Mouse (Mus musculus) embryonic facial prominence, embryonic 13.5 days (tissue): ENCODE data around the gene Speg. TPM values are rescaled to one million over a fixed set of nuclear protein-coding genes. Genes with fewer than 3 reads are reported as not detected.

Experiments used
- ATAC-seq: fragments of 200-750 bp; cut with Nextera tagmentation; 2 replicates; pipeline ENCODE4 v1.8.0; 2017; ENCODE audit warnings: low read depth; ENCODE audit not compliant: insufficient number of reproducible peaks, insufficient read depth, low FRiP score, low TSS enrichment
- H3K27ac ChIP-seq: fragments of 300-500 bp; sonication (generic); 2 replicates; pipeline ENCODE4 v1.5.1; 2015; ENCODE audit warnings: moderate library complexity, mild to moderate bottlenecking, inconsistent platforms
- H3K27me3 ChIP-seq: fragments of 300-500 bp; sonication (generic); 2 replicates; pipeline ENCODE4 v1.6.1; 2015; ENCODE audit warnings: mild to moderate bottlenecking, inconsistent platforms
- H3K36me3 ChIP-seq: fragments of 300-500 bp; sonication (generic); 2 replicates; pipeline ENCODE4 v1.6.1; 2015; ENCODE audit warnings: mild to moderate bottlenecking, inconsistent platforms
- H3K4me1 ChIP-seq: fragments of 300-500 bp; sonication (generic); 2 replicates; pipeline ENCODE4 v1.6.1; 2015; ENCODE audit warnings: inconsistent platforms
- H3K4me2 ChIP-seq: fragments of 300-500 bp; sonication (generic); 2 replicates; pipeline ENCODE4 v1.6.1; 2015; ENCODE audit warnings: moderate library complexity, mild to moderate bottlenecking, inconsistent platforms
- H3K4me3 ChIP-seq: fragments of 300-500 bp; sonication (generic); 2 replicates; pipeline ENCODE4 v1.5.1; 2015; ENCODE audit warnings: mild to moderate bottlenecking, inconsistent platforms
- H3K9ac ChIP-seq: fragments of 300-500 bp; sonication (generic); 2 replicates; pipeline ENCODE4 v1.6.1; 2015; ENCODE audit warnings: mild to moderate bottlenecking, inconsistent platforms
- H3K9me3 ChIP-seq: fragments of 300-500 bp; sonication (generic); 2 replicates; pipeline ENCODE4 v1.6.1; 2016; ENCODE audit warnings: inconsistent platforms
- WGBS: fragments of 180-500 bp; shearing (Covaris S2); methylation state at CpG from one replicate; pipeline ENCODE4 v1.1.7; 2015; ENCODE audit warnings: mixed read lengths; 5-methylcytosine and 5-hydroxymethylcytosine counted together
- polyA plus RNA-seq: library from polyadenylated mRNA; unstranded; fragments of >200 nt; fragmentation: Nextera tagmentation; extraction: Ambion mirVana; gene quantifications from 2 replicates; pipeline ENCODE4 v1.2.1, GENCODE M21; 2015

Gene Speg
- polyA plus RNA-seq, 1 experiment from 2014 or later: 16.1 TPM

DNA sequence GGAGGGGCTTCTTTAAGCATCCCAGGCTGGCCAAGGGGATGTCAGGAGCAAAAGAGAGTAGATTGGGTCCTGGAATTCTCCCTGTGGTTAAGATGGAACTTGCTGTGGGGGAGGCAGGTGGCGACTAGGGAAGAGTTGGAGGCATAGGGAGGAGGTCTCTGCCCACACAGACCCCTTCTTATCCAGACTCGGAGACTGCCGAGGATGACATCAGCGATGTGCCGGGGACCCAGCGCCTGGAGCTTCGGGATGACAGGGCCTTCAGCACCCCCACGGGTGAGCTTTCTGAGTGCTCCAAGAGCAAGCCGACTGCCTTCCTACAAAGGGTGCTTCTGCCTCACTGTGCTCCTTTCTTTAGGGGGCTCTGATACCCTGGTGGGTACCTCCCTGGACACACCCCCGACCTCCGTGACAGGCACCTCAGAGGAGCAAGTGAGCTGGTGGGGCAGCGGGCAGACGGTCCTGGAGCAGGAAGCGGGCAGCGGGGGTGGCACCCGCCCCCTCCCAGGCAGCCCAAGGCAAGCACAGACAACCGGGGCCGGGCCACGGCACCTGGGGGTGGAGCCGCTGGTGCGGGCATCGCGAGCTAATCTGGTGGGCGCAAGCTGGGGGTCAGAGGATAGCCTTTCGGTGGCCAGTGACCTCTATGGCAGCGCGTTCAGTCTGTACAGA is 9.5 kb downstream of the Speg start:
- Histone ChIP-seq H3K27me3 (peaks cover 56% of the 10 kb centered on the region), H3K9me3 (no peaks in the 10 kb centered on the region), H3K4me3 (no peak overlapping the region), H3K27ac (no peak overlapping the region), H3K4me1 (peaks cover 66% of the 10 kb centered on the region), H3K9ac (0 out of 2 replicates have a peak overlapping the region, but pooled peaks have one; percentile 11), H3K36me3 (peaks cover 6% of the 10 kb centered on the region; the same call in 1 of the 2 replicates), H3K4me2 (no peak overlapping the region; the same call in 1 of the 2 replicates)
- WGBS: 86% methylated on average over 27 of the region's 27 CpGs
- no peak for ATAC-seq

DNA sequence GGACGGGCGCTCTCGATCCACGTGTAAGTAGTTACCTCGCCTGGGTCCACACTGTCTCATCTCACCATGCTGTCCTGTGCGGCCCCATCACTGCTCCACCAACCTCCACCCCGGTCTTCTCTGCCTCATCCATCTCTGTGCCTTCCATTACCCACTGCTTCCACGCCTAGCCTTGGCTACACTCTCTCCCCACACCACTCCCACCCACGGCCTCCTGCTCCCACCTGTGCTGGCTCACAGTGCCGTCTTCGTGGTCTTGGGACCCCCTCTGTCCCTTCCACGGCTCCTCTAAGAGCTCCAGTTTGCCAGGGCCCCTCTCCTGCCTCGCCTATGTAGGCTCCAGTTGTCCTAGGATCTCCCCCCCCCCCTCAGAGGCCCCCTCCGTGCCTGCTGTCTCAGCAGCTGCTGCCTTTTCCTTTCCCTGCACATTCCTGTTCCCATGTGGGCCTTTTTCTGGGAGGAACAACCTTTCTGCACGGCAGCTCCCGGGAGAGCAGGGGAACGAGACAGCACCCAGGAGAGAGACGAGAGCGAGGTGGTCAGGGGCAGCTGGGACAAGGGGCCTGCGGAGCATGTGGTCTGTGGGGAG is 10.1 kb downstream of the Speg start:
- Histone ChIP-seq H3K27me3 (peaks cover 59% of the 10 kb centered on the region), H3K4me2 (no peak overlapping the region), H3K9me3 (no peaks in the 10 kb centered on the region), H3K9ac (0 out of 2 replicates have a peak overlapping the region, but pooled peaks have one; percentile 11), H3K27ac (no peak overlapping the region), H3K36me3 (peaks cover 6% of the 10 kb centered on the region; the same call in 1 of the 2 replicates), H3K4me3 (no peak overlapping the region), H3K4me1 (peaks cover 66% of the 10 kb centered on the region)
- no peak for ATAC-seq
- 71% methylated on average over 20 of the region's 20 CpGs for WGBS

DNA sequence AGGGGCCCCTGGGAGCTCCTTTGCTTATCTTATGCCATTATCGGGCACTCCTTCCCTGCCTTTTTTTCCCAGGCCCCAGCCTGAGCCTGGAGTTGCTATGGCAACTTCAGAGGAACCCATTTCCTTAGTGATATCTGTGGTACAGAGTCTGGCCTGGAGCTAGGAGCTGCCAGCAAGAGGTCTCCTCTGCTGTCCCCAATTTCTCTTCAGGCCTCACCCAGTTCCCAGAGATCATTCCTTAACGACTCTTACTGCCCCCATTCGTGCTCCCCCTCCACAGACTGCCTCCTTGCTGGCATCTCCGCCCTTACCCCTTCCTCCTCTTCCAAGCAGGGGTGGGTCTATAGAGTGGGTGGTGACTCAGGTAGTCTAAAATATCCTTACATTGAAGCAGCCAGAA is 11.1 kb downstream of the Speg start:
- WGBS: 46% methylated on average over 4 of the region's 4 CpGs
- Histone ChIP-seq H3K27me3 (peaks cover 59% of the 10 kb centered on the region), H3K9me3 (no peaks in the 10 kb centered on the region), H3K27ac (no peak overlapping the region), H3K4me3 (no peak overlapping the region), H3K9ac (no peak overlapping the region), H3K4me1 (peaks cover 65% of the 10 kb centered on the region), H3K4me2 (no peak overlapping the region), H3K36me3 (peaks cover 6% of the 10 kb centered on the region; the same call in 1 of the 2 replicates)
- ATAC-seq: no peak

DNA sequence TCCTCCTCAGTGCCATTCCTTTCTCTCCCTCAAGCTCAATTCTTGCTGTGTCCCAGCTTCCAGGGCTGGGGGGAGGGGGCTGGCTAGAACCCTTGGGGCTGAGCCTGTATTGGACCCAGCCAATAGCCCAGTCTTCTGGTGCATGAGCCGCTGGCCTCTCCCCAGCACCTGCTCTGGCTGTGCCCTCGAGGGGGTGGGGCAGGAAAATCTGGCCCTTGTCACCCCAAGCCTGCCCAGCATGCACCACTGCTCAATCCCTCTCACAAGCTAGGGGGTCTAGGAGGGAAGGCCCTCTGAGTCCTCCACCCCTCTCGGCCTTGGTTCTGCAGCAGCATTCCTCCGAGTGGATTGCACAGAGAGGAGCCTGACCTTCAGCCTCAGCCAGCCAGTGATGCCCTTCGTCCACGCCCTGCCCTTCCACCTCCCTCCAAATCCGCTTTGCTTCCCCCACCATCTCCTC is 12.4 kb downstream of the Speg start:
- Histone ChIP-seq H3K9me3 (no peaks in the 10 kb centered on the region), H3K27me3 (peaks cover 59% of the 10 kb centered on the region), H3K4me3 (peak overlapping the region; percentile 40), H3K4me1 (peaks cover 57% of the 10 kb centered on the region), H3K4me2 (peak overlapping the region; percentile 67), H3K9ac (peak overlapping the region; percentile 68), H3K36me3 (peaks cover 11% of the 10 kb centered on the region), H3K27ac (no peak overlapping the region)
- 28% methylated on average over 7 of the region's 7 CpGs for WGBS
- no peak for ATAC-seq

DNA sequence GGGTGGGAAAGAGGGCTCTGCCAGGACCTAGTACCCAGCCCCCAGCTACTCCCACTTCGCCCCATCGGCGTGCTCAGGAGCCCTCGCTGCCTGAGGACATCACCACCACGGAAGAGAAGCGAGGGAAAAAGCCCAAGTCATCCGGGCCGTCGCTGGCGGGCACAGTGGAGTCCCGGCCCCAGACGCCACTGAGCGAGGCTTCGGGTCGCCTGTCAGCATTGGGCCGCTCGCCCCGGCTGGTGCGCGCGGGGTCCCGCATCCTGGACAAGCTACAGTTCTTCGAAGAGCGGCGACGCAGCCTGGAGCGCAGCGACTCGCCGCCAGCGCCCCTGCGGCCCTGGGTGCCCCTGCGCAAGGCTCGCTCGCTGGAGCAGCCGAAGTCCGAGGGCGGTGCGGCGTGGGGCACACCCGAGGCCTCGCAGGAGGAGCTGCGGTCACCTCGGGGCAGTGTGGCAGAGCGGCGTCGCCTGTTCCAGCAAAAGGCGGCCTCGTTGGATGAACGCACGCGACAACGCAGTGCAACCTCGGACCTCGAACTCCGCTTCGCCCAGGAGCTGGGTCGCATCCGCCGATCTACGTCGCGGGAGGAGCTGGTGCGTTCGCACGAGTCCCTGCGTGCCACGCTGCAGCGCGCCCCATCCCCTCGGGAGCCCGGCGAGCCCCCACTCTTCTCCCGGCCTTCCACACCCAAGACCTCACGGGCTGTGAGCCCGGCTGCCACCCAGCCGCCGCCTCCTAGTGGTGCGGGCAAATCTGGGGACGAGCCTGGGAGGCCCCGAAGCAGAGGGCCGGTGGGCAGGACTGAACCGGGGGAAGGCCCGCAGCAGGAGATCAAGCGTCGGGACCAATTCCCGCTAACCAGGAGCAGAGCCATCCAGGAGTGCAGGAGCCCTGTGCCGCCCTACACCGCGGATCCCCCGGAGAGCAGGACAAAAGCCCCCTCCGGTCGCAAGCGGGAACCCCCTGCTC is 13.1 kb downstream of the Speg start:
- H3K4me1 ChIP-seq: peaks cover 56% of the 10 kb centered on the region
- peaks cover 54% of the 10 kb centered on the region for H3K27me3 ChIP-seq
- no peak overlapping the region for H3K27ac ChIP-seq
- peak overlapping the region; percentile 40 for H3K4me3 ChIP-seq
- ATAC-seq: 0 out of 2 replicates have a peak, but pooled peaks have one; percentile 11
- peaks cover 16% of the 10 kb centered on the region for H3K36me3 ChIP-seq
- WGBS: 5% methylated on average over 94 of the region's 94 CpGs
- no peaks in the 10 kb centered on the region for H3K9me3 ChIP-seq
- H3K4me2 ChIP-seq: peak overlapping the region; percentile 67
- H3K9ac ChIP-seq: peak overlapping the region; percentile 68

DNA sequence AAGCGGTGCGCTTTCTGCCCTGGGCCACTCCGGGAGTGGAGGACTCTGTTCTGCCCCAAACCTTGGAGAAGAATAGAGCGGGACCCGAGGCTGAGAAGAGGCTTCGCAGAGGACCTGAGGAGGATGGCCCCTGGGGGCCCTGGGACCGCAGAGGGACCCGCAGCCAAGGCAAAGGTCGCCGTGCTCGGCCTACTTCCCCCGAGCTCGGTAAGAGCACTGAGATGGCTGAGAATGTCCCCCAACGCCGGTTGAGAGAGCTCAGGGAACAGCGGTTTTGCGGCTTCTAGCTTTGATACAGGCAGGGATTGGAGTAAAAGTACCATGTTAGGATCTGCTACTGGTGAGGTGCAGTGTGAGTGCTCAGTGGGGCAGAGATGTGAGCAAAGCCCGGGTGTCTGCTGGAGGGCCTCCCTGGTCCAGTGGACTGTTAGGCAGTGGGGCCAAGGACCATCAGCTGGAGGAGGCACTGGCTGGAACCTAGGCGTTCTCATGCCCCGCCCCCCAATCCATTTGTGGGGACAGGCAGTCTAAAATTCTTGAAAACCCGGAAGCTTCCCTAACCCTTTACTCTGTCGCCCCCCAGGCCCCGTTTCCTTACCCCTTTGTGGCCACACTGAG is 13.9 kb downstream of the Speg start:
- Histone ChIP-seq H3K27ac (no peak overlapping the region), H3K27me3 (peaks cover 54% of the 10 kb centered on the region), H3K4me2 (peak overlapping the region; percentile 67), H3K36me3 (peaks cover 17% of the 10 kb centered on the region), H3K4me3 (peak overlapping the region; percentile 40), H3K9me3 (no peaks in the 10 kb centered on the region), H3K4me1 (peaks cover 58% of the 10 kb centered on the region), H3K9ac (peak overlapping the region; percentile 68)
- no peak for ATAC-seq
- 27% methylated on average over 23 of the region's 23 CpGs for WGBS

DNA sequence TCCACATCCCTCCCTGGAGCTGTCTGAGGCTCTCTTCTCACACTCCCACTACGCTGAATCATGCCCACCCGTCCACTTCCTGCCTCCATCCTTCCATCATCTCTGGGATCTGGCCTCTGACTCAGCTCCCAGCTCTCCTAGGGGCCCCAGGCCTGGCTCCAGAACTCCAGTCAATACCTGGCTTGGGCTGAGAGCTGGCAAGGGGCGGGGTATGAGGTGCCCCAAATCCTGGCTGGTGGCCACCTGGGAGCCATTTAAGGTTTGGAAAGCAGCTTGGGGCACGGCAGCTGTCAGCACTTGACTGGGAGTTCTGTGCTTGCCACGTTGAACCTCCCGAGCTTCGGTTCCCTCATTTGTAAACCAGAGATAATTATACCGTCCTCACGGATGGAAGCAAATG is 18.0 kb downstream of the Speg start:
- peaks cover 29% of the 10 kb centered on the region for H3K36me3 ChIP-seq
- no peak overlapping the region for H3K4me3 ChIP-seq
- no peak for ATAC-seq
- H3K4me1 ChIP-seq: peaks cover 23% of the 10 kb centered on the region
- no peaks in the 10 kb centered on the region for H3K9me3 ChIP-seq
- 49% methylated on average over 9 of the region's 9 CpGs for WGBS
- peak overlapping the region; percentile 36; the same call in 1 of the 2 replicates for H3K9ac ChIP-seq
- peak overlapping the region; percentile 16; the same call in 1 of the 2 replicates for H3K27ac ChIP-seq
- H3K27me3 ChIP-seq: peaks cover 18% of the 10 kb centered on the region
- no peak overlapping the region for H3K4me2 ChIP-seq

DNA sequence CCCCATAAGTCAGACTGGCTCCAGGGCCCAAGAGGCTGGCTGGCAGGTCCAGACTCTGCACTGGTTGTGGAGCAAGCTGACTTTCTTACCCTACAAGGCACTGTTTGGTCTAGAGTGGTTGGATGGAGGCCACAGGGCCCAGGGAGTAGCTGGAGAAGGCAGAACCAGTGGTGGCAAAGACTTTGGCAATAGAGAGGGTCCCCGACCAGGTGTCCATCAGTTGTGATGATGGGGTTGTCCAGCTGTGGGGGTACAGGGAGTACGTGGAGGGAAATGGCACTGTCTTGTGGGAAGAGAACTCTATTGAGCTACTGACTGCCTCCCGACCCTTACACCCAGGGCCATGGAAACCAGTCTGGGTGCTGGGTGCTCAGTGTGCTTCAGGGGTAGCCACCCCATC is 18.7 kb downstream of the Speg start:
- no peak for ATAC-seq
- peak overlapping the region; percentile 36; the same call in 1 of the 2 replicates for H3K9ac ChIP-seq
- no peak overlapping the region for H3K4me3 ChIP-seq
- H3K27ac ChIP-seq: no peak overlapping the region
- H3K9me3 ChIP-seq: no peaks in the 10 kb centered on the region
- H3K36me3 ChIP-seq: peaks cover 29% of the 10 kb centered on the region
- H3K4me2 ChIP-seq: no peak overlapping the region
- H3K27me3 ChIP-seq: peaks cover 10% of the 10 kb centered on the region
- 91% methylated on average over 3 of the region's 3 CpGs for WGBS
- peaks cover 23% of the 10 kb centered on the region for H3K4me1 ChIP-seq

DNA sequence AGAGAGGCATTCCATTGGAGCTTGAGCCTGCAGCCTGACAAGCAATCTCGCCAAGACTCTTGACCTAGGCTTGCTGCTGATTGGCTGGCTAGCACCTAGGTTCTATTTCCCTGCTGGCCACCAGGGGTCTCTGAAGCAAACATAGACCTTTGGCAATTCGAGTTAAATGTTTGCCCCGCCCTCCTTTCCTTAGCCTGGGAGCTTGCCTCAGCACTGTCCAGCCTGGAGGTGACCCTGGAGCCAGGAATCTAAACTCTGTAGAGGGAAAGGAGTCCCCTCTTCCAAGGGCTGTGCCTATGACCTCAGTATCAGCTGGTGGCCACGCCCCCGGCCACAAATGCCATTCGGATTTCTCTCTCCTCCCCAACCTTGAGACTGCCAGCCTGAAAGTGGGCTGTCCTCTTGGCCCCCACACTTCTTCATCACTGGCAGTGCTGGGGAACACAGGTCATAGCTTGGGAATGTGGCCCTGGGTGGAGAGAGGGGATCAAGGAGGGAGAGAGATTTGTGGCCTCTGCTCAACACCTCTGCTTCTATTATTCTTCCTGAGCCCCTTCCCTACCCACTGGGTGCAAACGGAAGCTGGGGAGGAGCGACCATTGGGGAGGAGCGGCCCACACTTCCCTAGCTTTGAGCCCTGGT is 23.8 kb downstream of the Speg start:
- Histone ChIP-seq H3K4me2 (peak overlapping the region; percentile 49; the same call in 1 of the 2 replicates), H3K36me3 (peaks cover 46% of the 10 kb centered on the region), H3K27ac (peak overlapping the region; percentile 70), H3K9me3 (no peaks in the 10 kb centered on the region), H3K4me1 (peaks cover 26% of the 10 kb centered on the region), H3K9ac (0 out of 2 replicates have a peak overlapping the region, but pooled peaks have one; percentile 38), H3K4me3 (no peak overlapping the region), H3K27me3 (no peaks in the 10 kb centered on the region)
- no peak for ATAC-seq
- WGBS: 7% methylated on average over 9 of the region's 9 CpGs

DNA sequence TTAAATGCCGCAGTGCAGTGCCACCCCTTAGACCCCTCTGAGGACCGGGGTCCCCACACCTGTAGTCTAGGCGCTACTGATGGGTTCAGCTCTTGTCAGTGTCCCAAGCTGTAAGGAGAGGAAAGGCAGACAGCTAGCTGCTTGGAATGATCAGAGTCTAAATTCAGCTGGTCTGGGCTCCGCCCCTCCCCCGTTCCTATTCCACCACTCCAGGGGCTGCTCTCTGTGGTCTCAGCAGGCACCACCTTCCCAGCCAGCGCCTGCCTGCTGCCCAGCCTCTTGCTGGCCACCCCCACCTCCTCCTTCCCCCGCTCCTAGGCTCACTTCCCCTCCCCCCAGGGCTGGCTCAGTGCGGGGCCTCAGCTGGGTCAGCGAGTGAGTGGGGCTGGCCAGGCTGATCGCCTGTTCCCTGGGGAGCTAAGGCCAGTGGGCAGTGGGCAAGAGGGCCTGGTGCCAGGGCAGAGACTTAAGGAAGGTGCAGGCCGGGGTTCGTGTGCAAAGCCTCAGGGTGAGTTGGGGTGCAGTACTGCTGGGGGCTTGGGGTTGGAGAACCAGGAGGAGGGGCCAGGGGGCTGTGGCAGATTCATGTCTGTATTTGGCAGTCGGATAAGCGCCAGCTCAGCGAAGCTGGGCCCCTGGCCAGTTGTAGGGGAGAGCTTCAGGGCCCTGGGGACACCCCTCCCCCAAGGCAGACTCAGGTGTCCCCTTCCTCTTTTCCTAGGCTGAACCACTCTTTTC is 24.8 kb downstream of the Speg start:
- no peaks in the 10 kb centered on the region for H3K9me3 ChIP-seq
- peak overlapping the region; percentile 70 for H3K27ac ChIP-seq
- peaks cover 26% of the 10 kb centered on the region for H3K4me1 ChIP-seq
- H3K27me3 ChIP-seq: no peaks in the 10 kb centered on the region
- H3K36me3 ChIP-seq: peaks cover 49% of the 10 kb centered on the region
- WGBS: 7% methylated on average over 15 of the region's 15 CpGs
- ATAC-seq: peak; percentile 79
- peak overlapping the region; percentile 12 for H3K4me3 ChIP-seq
- peak overlapping the region; percentile 49 for H3K4me2 ChIP-seq
- H3K9ac ChIP-seq: peak overlapping the region; percentile 37; the same call in 1 of the 2 replicates
